Mouse (Mus musculus) midbrain, embryonic 11.5 days (tissue): ENCODE measurements at regions not wholly inside any gene's neighbourhood (a gene's known extent, or its start where the extent isn't known, plus 50 kb on each side); places are given as distances from the start of the nearest gene placed in this dataset.
A peak's percentile ranks its signal among the peaks of the same experiment; 100 is the strongest.

ENCODE experiments used
- ATAC-seq: fragments of 200-750 bp; cut with Nextera tagmentation; 2 replicates; pipeline ENCODE4 v1.8.0; 2017; ENCODE audit warnings: moderate TSS enrichment, moderate library complexity; ENCODE audit not compliant: low FRiP score
- DNase-seq: peaks from one replicate; pipeline ENCODE4 v3.0.0; 2015; ENCODE audit warnings: low spot score; ENCODE audit errors: missing footprints
- H3K27ac ChIP-seq: fragments of 300-500 bp; sonication (generic); 2 replicates; pipeline ENCODE4 v1.5.1; 2014; ENCODE audit warnings: low read depth, low read length
- H3K27me3 ChIP-seq: fragments of 300-500 bp; sonication (generic); 2 replicates; pipeline ENCODE4 v1.6.1; 2014; ENCODE audit warnings: mild to moderate bottlenecking, low read length, moderate library complexity, mixed read lengths; ENCODE audit not compliant: control insufficient read depth, insufficient read depth
- H3K36me3 ChIP-seq: fragments of 300-500 bp; sonication (generic); 2 replicates; pipeline ENCODE4 v1.6.1; 2014; ENCODE audit warnings: mild to moderate bottlenecking, low read length, moderate library complexity, mixed read lengths; ENCODE audit not compliant: control insufficient read depth, insufficient read depth
- H3K4me1 ChIP-seq: fragments of 300-500 bp; sonication (generic); 2 replicates; pipeline ENCODE4 v1.6.1; 2014; ENCODE audit warnings: low read length; ENCODE audit not compliant: control insufficient read depth, insufficient read depth
- H3K4me2 ChIP-seq: fragments of 300-500 bp; sonication (generic); 2 replicates; pipeline ENCODE4 v1.6.1; 2014; ENCODE audit warnings: mild to moderate bottlenecking, moderate library complexity
- H3K4me3 ChIP-seq: fragments of 300-500 bp; sonication (generic); 2 replicates; pipeline ENCODE4 v1.5.1; 2014; ENCODE audit warnings: low read depth, low read length
- H3K9ac ChIP-seq: fragments of 300-500 bp; sonication (generic); 2 replicates; pipeline ENCODE4 v1.6.1; 2014; ENCODE audit warnings: low read length
- H3K9me3 ChIP-seq: fragments of 300-500 bp; sonication (generic); 2 replicates; pipeline ENCODE4 v1.6.1; 2016; ENCODE audit warnings: low read length; ENCODE audit not compliant: control insufficient read depth
- WGBS: fragments of 180-500 bp; shearing (Covaris S2); extraction: QIAGEN DNeasy Blood & Tissue Kit; methylation state at CpG from one replicate; pipeline ENCODE4 v1.1.7; 2014; 5-methylcytosine and 5-hydroxymethylcytosine counted together

DNA sequence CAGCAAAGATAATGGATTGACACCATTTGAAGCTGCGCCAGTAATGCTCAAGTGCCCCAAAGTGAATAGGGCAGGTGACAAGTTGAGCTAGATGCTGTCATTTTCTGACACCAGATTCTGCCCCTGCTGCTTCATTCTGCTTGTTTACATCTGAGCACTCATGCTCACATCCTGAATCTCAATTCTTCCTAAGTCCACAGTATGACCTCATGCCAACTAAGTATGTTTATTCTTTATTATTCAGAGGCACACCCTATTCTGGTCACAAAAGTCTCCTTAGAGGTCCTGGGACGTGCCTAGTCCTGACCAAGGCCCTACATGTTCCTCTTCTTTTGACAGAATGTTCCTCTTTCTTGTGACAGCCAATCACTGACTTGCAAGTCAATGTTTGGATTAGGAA lies 938.1 kb downstream of the Robo2 start:
- no peak for ATAC-seq
- H3K9ac ChIP-seq, result no peak overlapping the region
- WGBS, result 68% methylated on average over 2 of the region's 2 CpGs

GRCm38 (mm10) chr16:73471547-73471946 lies 940.1 kb downstream of the Robo2 start:
- Histone ChIP-seq H3K4me2 (no peak overlapping the region), H3K36me3 (no peaks in the 10 kb centered on the region), H3K9ac (no peak overlapping the region), H3K27me3 (no peaks in the 10 kb centered on the region), H3K4me3 (no peak overlapping the region), H3K4me1 (no peaks in the 10 kb centered on the region), H3K9me3 (no peaks in the 10 kb centered on the region), H3K27ac (no peak overlapping the region)
- 86% methylated on average over 5 of the region's 5 CpGs for WGBS
- no peak for ATAC-seq
- peak; percentile 53 for DNase-seq

More for the DNA sequence above, 938.1 kb downstream of the Robo2 start:
- Histone ChIP-seq H3K4me2 (no peak overlapping the region), H3K27ac (no peak overlapping the region), H3K9me3 (no peaks in the 10 kb centered on the region), H3K36me3 (no peaks in the 10 kb centered on the region), H3K4me3 (no peak overlapping the region), H3K4me1 (no peaks in the 10 kb centered on the region), H3K27me3 (no peaks in the 10 kb centered on the region)
- peak; percentile 60 for DNase-seq

- Histone ChIP-seq H3K27ac (no peak overlapping the region), H3K4me3 (no peak overlapping the region), H3K9me3 (no peaks in the 10 kb centered on the region), H3K27me3 (no peaks in the 10 kb centered on the region), H3K4me1 (no peaks in the 10 kb centered on the region), H3K9ac (no peak overlapping the region), H3K36me3 (no peaks in the 10 kb centered on the region), H3K4me2 (no peak overlapping the region)
- peak; percentile 68 for DNase-seq
- no peak for ATAC-seq
- 59% methylated on average over 4 of the region's 4 CpGs for WGBS
These were observed 941.1 kb downstream of the Robo2 start for GRCm38 (mm10) chr16:73470535-73470934.

GRCm38 (mm10) chr16:73466296-73466695 lies 945.3 kb downstream of the Robo2 start:
- Histone ChIP-seq H3K4me3 (no peak overlapping the region), H3K4me2 (no peak overlapping the region), H3K4me1 (no peaks in the 10 kb centered on the region), H3K27me3 (no peaks in the 10 kb centered on the region), H3K9ac (no peak overlapping the region), H3K9me3 (no peaks in the 10 kb centered on the region), H3K27ac (no peak overlapping the region), H3K36me3 (no peaks in the 10 kb centered on the region)
- ATAC-seq (no peak), DNase-seq (no peak)
- 92% methylated on average over 6 of the region's 6 CpGs for whole genome bisulfite sequencing

GRCm38 (mm10) chr16:73462516-73462915 lies 949.1 kb downstream of the Robo2 start:
- Histone ChIP-seq H3K4me1 (no peaks in the 10 kb centered on the region), H3K9me3 (no peaks in the 10 kb centered on the region), H3K4me2 (no peak overlapping the region), H3K27ac (no peak overlapping the region), H3K4me3 (no peak overlapping the region), H3K36me3 (no peaks in the 10 kb centered on the region), H3K27me3 (no peaks in the 10 kb centered on the region), H3K9ac (no peak overlapping the region)
- no peak for ATAC-seq
- DNase-seq, result no peak
- 92% methylated on average over 4 of the region's 4 CpGs for WGBS

- Histone ChIP-seq H3K4me3 (no peak overlapping the region), H3K36me3 (no peaks in the 10 kb centered on the region), H3K27ac (no peak overlapping the region), H3K27me3 (no peaks in the 10 kb centered on the region), H3K9ac (no peak overlapping the region), H3K4me2 (no peak overlapping the region), H3K9me3 (no peaks in the 10 kb centered on the region), H3K4me1 (no peaks in the 10 kb centered on the region)
- 95% methylated on average over 3 of the region's 3 CpGs for WGBS
- ATAC-seq, result no peak
- DNase-seq, result no peak
These were observed 960.9 kb downstream of the Robo2 start for GRCm38 (mm10) chr16:73450634-73451245.

DNA sequence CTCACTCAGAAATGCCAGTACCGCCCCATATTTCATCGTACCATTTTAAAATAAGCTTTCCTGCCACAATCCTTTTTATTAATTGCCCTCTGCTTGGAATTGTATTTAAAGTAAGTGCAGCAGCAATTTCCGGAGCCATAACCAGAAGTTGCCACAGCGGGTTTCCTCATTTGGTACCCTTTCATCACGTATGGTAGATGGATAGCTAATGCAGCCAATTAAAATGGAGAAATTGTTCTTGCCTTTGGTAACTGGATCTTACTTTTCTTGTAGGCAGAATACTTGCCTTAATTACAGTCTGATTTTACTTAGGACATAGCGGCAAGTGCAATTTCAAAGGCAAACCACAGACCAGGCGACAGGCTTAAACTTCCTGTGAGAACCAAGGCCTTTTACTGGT lies 961.8 kb downstream of the Robo2 start:
- Histone ChIP-seq H3K4me1 (no peaks in the 10 kb centered on the region), H3K27me3 (no peaks in the 10 kb centered on the region), H3K9me3 (no peaks in the 10 kb centered on the region), H3K27ac (no peak overlapping the region), H3K4me2 (no peak overlapping the region), H3K9ac (no peak overlapping the region), H3K4me3 (no peak overlapping the region), H3K36me3 (no peaks in the 10 kb centered on the region)
- DNase-seq (no peak), ATAC-seq (no peak)
- WGBS, result 92% methylated on average over 7 of the region's 7 CpGs

- H3K27me3 ChIP-seq, result no peaks in the 10 kb centered on the region
- H3K4me1 ChIP-seq, result no peaks in the 10 kb centered on the region
- WGBS, result 82% methylated on average over 3 of the region's 3 CpGs
- DNase-seq (no peak), ATAC-seq (no peak)
- H3K4me2 ChIP-seq, result no peak overlapping the region
- H3K27ac ChIP-seq, result no peak overlapping the region
- H3K36me3 ChIP-seq, result no peaks in the 10 kb centered on the region
- H3K9me3 ChIP-seq, result no peaks in the 10 kb centered on the region
- no peak overlapping the region for H3K4me3 ChIP-seq
- H3K9ac ChIP-seq, result no peak overlapping the region
These were observed 975.9 kb downstream of the Robo2 start for GRCm38 (mm10) chr16:73435726-73436125.

DNA sequence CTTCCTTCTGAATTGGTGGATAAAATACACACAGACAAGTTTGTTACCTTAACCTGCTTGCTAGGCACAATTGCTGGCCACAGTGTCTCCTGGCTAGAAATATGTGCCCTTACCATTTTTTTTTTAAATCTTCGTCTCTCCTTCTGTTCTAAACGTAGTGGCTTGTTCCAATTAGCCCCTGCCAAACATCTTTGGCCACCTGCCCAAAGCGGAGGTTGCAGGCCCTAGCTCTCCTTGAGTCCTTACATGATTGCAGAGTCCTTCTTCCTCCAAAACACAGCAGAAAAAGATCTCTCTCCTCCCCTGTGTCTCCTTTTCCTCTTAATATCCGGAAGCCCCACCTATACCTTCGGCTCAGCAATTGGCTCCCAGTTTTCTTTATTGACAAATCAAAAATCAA lies 986.8 kb downstream of the Robo2 start:
- Histone ChIP-seq H3K27ac (no peak overlapping the region), H3K36me3 (no peaks in the 10 kb centered on the region), H3K4me1 (no peaks in the 10 kb centered on the region), H3K9ac (no peak overlapping the region), H3K27me3 (no peaks in the 10 kb centered on the region), H3K4me2 (no peak overlapping the region), H3K4me3 (no peak overlapping the region), H3K9me3 (no peaks in the 10 kb centered on the region; the same call in 1 of the 2 replicates)
- ATAC-seq (no peak), DNase-seq (no peak)
- 90% methylated on average over 5 of the region's 5 CpGs for WGBS
